Comparison of ENCODE assay signal across 15 mouse cellular contexts in genomic region chr11:25854216-25854615, GRCm38 (mm10).
DNase-seq lines count a peak whose midpoint lies in the region; ATAC-seq and TF ChIP-seq lines count a peak whose summit lies in the region.
"Had no signal": no experiment of that assay in that cellular context is flagged by ENCODE, and none has a peak within 500 bp of the region (broad histone marks: within the 10 kb centered on the region; RNA-seq: fewer than 3 reads in every experiment).

No protein-coding gene starts in this region.

- peak overlapping the region; percentile 34 for H3K4me2 ChIP-seq in forebrain, embryonic 16.5 days (ENCODE audit: low read length)
- H3K4me2 ChIP-seq in hindbrain, embryonic 16.5 days (ENCODE audit: low read length): no peak overlapping the region
- no peak overlapping the region for H3K4me2 ChIP-seq in neural tube, embryonic 15.5 days
- no peak overlapping the region for H3K4me2 ChIP-seq in kidney, embryonic 16.5 days (replicated peaks; ENCODE audit: low read depth, low read length)
- H3K4me2 ChIP-seq: heart, embryonic 13.5 days; liver, embryonic 12.5 days had no signal

- peak overlapping the region; percentile 49 for H3K9ac ChIP-seq in forebrain, embryonic 16.5 days (replicated peaks; ENCODE audit: low read depth, low read length)
- H3K9ac ChIP-seq in hindbrain, embryonic 16.5 days (ENCODE audit: low read depth, low read length): no peak overlapping the region
- no peak overlapping the region for H3K9ac ChIP-seq in neural tube, embryonic 15.5 days (replicated peaks)
- H3K9ac ChIP-seq in kidney, embryonic 16.5 days (replicated peaks; ENCODE audit: low read length): no peak overlapping the region
- H3K9ac ChIP-seq: heart, embryonic 13.5 days; liver, embryonic 12.5 days had no signal

- no peaks in the 10 kb centered on the region for H3K36me3 ChIP-seq in forebrain, embryonic 16.5 days (ENCODE audit: control insufficient read depth, insufficient read depth)
- H3K36me3 ChIP-seq in hindbrain, embryonic 16.5 days (ENCODE audit: control insufficient read depth, insufficient read depth, low read length): no peaks in the 10 kb centered on the region
- no peaks in the 10 kb centered on the region for H3K36me3 ChIP-seq in neural tube, embryonic 15.5 days
- no peaks in the 10 kb centered on the region for H3K36me3 ChIP-seq in kidney, embryonic 16.5 days (ENCODE audit: insufficient read depth, low read length)
- H3K36me3 ChIP-seq: heart, embryonic 13.5 days; limb, embryonic 10.5 days; liver, embryonic 12.5 days had no signal

- 22% methylated on average over 10 of the region's 10 CpGs for WGBS in forebrain, embryonic 16.5 days
- 35% methylated on average over 10 of the region's 10 CpGs for WGBS in hindbrain, embryonic 16.5 days
- 33% methylated on average over 10 of the region's 10 CpGs for WGBS in neural tube, embryonic 15.5 days
- WGBS in kidney, embryonic 16.5 days: 88% methylated on average over 10 of the region's 10 CpGs

- no peaks in the 10 kb centered on the region for H3K9me3 ChIP-seq in forebrain, embryonic 16.5 days (ENCODE audit: control insufficient read depth, low read length)
- H3K9me3 ChIP-seq in hindbrain, embryonic 16.5 days (ENCODE audit: control insufficient read depth, low read length): no peaks in the 10 kb centered on the region
- no peaks in the 10 kb centered on the region for H3K9me3 ChIP-seq in neural tube, embryonic 15.5 days (replicated peaks)
- H3K9me3 ChIP-seq in kidney, embryonic 16.5 days (ENCODE audit: low read length): no peaks in the 10 kb centered on the region
- H3K9me3 ChIP-seq: heart, embryonic 13.5 days; limb, embryonic 10.5 days; liver, embryonic 12.5 days; megakaryocyte, embryonic 14.5 days had no signal

- H3K4me1 ChIP-seq in forebrain, embryonic 16.5 days (replicated peaks; ENCODE audit: control insufficient read depth, insufficient read depth, low read length): peaks cover 39% of the 10 kb centered on the region
- H3K4me1 ChIP-seq in hindbrain, embryonic 16.5 days (ENCODE audit: control insufficient read depth, insufficient read depth, low read depth, low read length): peaks cover 21% of the 10 kb centered on the region
- H3K4me1 ChIP-seq in neural tube, embryonic 15.5 days: peaks cover 33% of the 10 kb centered on the region
- no peaks in the 10 kb centered on the region for H3K4me1 ChIP-seq in kidney, embryonic 16.5 days (ENCODE audit: insufficient read depth, low read length)
- H3K4me1 ChIP-seq: liver, embryonic 12.5 days; megakaryocyte, embryonic 14.5 days had no signal

- H3K4me3 ChIP-seq in left cerebral cortex, adult 2 months: no peak overlapping the region
- H3K4me3 ChIP-seq in forebrain, embryonic 16.5 days (replicated peaks; ENCODE audit: low read length): no peak overlapping the region
- no peak overlapping the region for H3K4me3 ChIP-seq in hindbrain, embryonic 16.5 days (ENCODE audit: low read length)
- H3K4me3 ChIP-seq in neural tube, embryonic 15.5 days (replicated peaks): no peak overlapping the region
- no peak overlapping the region for H3K4me3 ChIP-seq in kidney, embryonic 16.5 days (ENCODE audit: low read length)
- H3K4me3 ChIP-seq: heart, embryonic 13.5 days; limb, embryonic 10.5 days; liver, embryonic 12.5 days; megakaryocyte, embryonic 14.5 days had no signal

- H3K27ac ChIP-seq in left cerebral cortex, adult 2 months: peak overlapping the region; percentile 88
- H3K27ac ChIP-seq in forebrain, embryonic 16.5 days (ENCODE audit: low read length): peak overlapping the region; percentile 91
- 0 out of 2 replicates have a peak overlapping the region, but pooled peaks have one; percentile 57 for H3K27ac ChIP-seq in hindbrain, embryonic 16.5 days (ENCODE audit: low read depth, low read length)
- peak overlapping the region; percentile 71 for H3K27ac ChIP-seq in neural tube, embryonic 15.5 days (replicated peaks)
- no peak overlapping the region for H3K27ac ChIP-seq in kidney, embryonic 16.5 days (ENCODE audit: low read length)
- H3K27ac ChIP-seq: heart, embryonic 13.5 days; limb, embryonic 10.5 days; liver, embryonic 12.5 days had no signal

- intact Hi-C loops in left cerebral cortex, adult 2 months (cut with DNase I): loop anchor here (10.0 kb wide), 1 partner anchor 209 kb away; no protein-coding TSS in a partner anchor
- intact Hi-C loops in left cerebral cortex, postnatal 14 days (cut with DNase I): loop anchor here (10.0 kb wide), 1 partner anchor 1769 kb away; no protein-coding TSS in a partner anchor

- DNase-seq in left cerebral cortex, adult 2 months (ENCODE audit: extremely low spot score in 1 of 2, low spot score in 2 of 2): peak in 1 of 2 experiments; percentile 26
- no peak for DNase-seq in left cerebral cortex, postnatal 14 days (ENCODE audit: low spot score in 2 of 2)
- DNase-seq in thymus, postnatal 25 days: no peak
- DNase-seq: adrenal gland, postnatal 25 days; cerebellum, adult 9-11 months; kidney, adult 2 months; kidney, postnatal 4 days had no signal

- TF ChIP-seq CTCF in left cerebral cortex, adult 2 months (IDR thresholded peaks at IDR 0.05): no peak

- H3K27me3 ChIP-seq in forebrain, embryonic 16.5 days (replicated peaks; ENCODE audit: control insufficient read depth, insufficient read depth, low read length): no peaks in the 10 kb centered on the region
- no peaks in the 10 kb centered on the region for H3K27me3 ChIP-seq in hindbrain, embryonic 16.5 days (replicated peaks; ENCODE audit: control insufficient read depth, insufficient read depth, low read length)
- no peaks in the 10 kb centered on the region for H3K27me3 ChIP-seq in neural tube, embryonic 15.5 days (replicated peaks)
- H3K27me3 ChIP-seq in kidney, embryonic 16.5 days (ENCODE audit: insufficient read depth, low read length): 0 out of 2 replicates have a peak, but pooled peaks cover 4% of the 10 kb centered on the region
- H3K27me3 ChIP-seq: heart, embryonic 13.5 days; liver, embryonic 12.5 days; megakaryocyte, embryonic 14.5 days had no signal

- peak; percentile 72 for ATAC-seq in forebrain, embryonic 16.5 days
- 0 out of 2 replicates have a peak, but pooled peaks have one; percentile 45 for ATAC-seq in hindbrain, embryonic 16.5 days
- ATAC-seq in neural tube, embryonic 15.5 days (ENCODE audit: low FRiP score): no peak
- ATAC-seq in kidney, embryonic 16.5 days (ENCODE audit: low FRiP score, low TSS enrichment): no peak
- ATAC-seq: liver, embryonic 12.5 days had no signal

Comparison
In these comparisons a context has a peak if more than half of its experiments do, and no peak if none do; other contexts are left out.
1. ATAC-seq: peak in forebrain, embryonic 16.5 days (single experiment) and hindbrain, embryonic 16.5 days (single experiment); none in neural tube, embryonic 15.5 days (single experiment) and kidney, embryonic 16.5 days (single experiment).